Mouse (Mus musculus) lung, adult 2 months (tissue): Measurements from ENCODE around the gene Ppp1r12b.

ENCODE experiments used
- CTCF ChIP-seq: fragments of 200-500 bp; IDR thresholded peaks from 2 replicates; pipeline ENCODE4 v1.5.1; 2011; ENCODE audit warnings: mild to moderate bottlenecking, low read length, control low read depth; ENCODE audit not compliant: insufficient read depth
- POLR2A ChIP-seq: fragments of 200-500 bp; IDR thresholded peaks from 2 replicates; pipeline ENCODE4 v1.6.1; 2011; ENCODE audit warnings: low read depth, mild to moderate bottlenecking, control low read depth, low read length, borderline replicate concordance; ENCODE audit errors: extremely low read depth

- TF ChIP-seq CTCF = no peak
- no peak for TF ChIP-seq POLR2A
These were observed 66.1 kb downstream of the Ppp1r12b start for GRCm38 (mm10) chr1:134889629-134890028.
